Mouse (Mus musculus) embryonic fibroblast, embryonic 13.5 days (primary cell): Measurements from ENCODE around the gene Fbf1.

Experiments used
- CTCF ChIP-seq: IDR thresholded peaks from 2 replicates; pipeline ENCODE4 v1.5.1; 2011; ENCODE audit warnings: mild to moderate bottlenecking, control low read depth, low read length, moderate library complexity, borderline replicate concordance; ENCODE audit not compliant: insufficient read depth
- POLR2A ChIP-seq: IDR thresholded peaks from 2 replicates; pipeline ENCODE4 v1.6.1; 2011; ENCODE audit warnings: low read depth, mild to moderate bottlenecking, control low read depth, low read length, moderate library complexity

GRCm38 (mm10) chr11:116196336-116196735 lies 28.4 kb upstream of the Fbf1 start:
- TF ChIP-seq CTCF (no peak), POLR2A (no peak)
